8 mouse cellular contexts compared by ENCODE assay signal in genomic region chr4:109665101-109665981, GRCm38 (mm10). TPM values are rescaled to one million over a fixed set of nuclear protein-coding genes. Genes with fewer than 3 reads are reported as not detected.
A peak's percentile ranks its signal among the peaks of the same experiment; 100 is the strongest.
DNase-seq lines count a peak whose midpoint lies in the region; ATAC-seq and TF ChIP-seq lines count a peak whose summit lies in the region.

No protein-coding gene starts in this region.

- peak; percentile 56 for ATAC-seq in G1E (ENCODE audit: extremely low read depth, insufficient number of reproducible peaks, low FRiP score, poor library complexity, severe bottlenecking)
- peak; percentile 29 for ATAC-seq in forebrain, embryonic 11.5 days (replicated peaks; ENCODE audit: low FRiP score)

- peak overlapping the region; percentile 89 for H3K4me3 ChIP-seq in G1E (ENCODE audit: low read depth, low read length)
- peak overlapping the region; percentile 88 for H3K4me3 ChIP-seq in brown adipose tissue, adult 24 weeks (ENCODE audit: insufficient read depth, low read depth, low read length)
- H3K4me3 ChIP-seq in forebrain, embryonic 11.5 days (ENCODE audit: low read depth, low read length) = peak overlapping the region; percentile 66

- no peak for TF ChIP-seq CTCF in G1E (IDR thresholded peaks at IDR 0.05; ENCODE audit: low read depth, low read length)

- peak overlapping the region; percentile 94 for H3K4me2 ChIP-seq in forebrain, embryonic 11.5 days (ENCODE audit: low read depth, low read length, severe bottlenecking)

- H3K4me1 ChIP-seq in G1E (ENCODE audit: insufficient read depth, low read depth, low read length) = peaks cover 16% of the 10 kb centered on the region
- no peaks in the 10 kb centered on the region for H3K4me1 ChIP-seq in brown adipose tissue, adult 24 weeks (ENCODE audit: control insufficient read depth, insufficient read depth, insufficient read length, low read length)
- H3K4me1 ChIP-seq in forebrain, embryonic 11.5 days (replicated peaks; ENCODE audit: control insufficient read depth, insufficient read depth, low read length) = peaks cover 13% of the 10 kb centered on the region; the same call in 1 of the 2 replicates

- peak overlapping the region; percentile 68 for H3K27ac ChIP-seq in brown adipose tissue, adult 24 weeks (replicated peaks; ENCODE audit: low read depth, low read length)
- H3K27ac ChIP-seq in forebrain, embryonic 11.5 days (ENCODE audit: low read depth, low read length) = no peak overlapping the region

- no peaks in the 10 kb centered on the region for H3K9me3 ChIP-seq in G1E (replicated peaks)
- no peaks in the 10 kb centered on the region for H3K9me3 ChIP-seq in forebrain, embryonic 11.5 days (ENCODE audit: control insufficient read depth, low read length)

- H3K27me3 ChIP-seq in G1E (ENCODE audit: insufficient read depth, low read length) = no peaks in the 10 kb centered on the region
- peaks cover 27% of the 10 kb centered on the region for H3K27me3 ChIP-seq in forebrain, embryonic 11.5 days (ENCODE audit: control insufficient read depth, insufficient read depth, low read length)

- WGBS in forebrain, embryonic 11.5 days = under 1% methylated on average over 49 of the region's 49 CpGs

- intact Hi-C loops in heart, postnatal 10 days (cut with DNase I) = loop anchor here (5.0 kb wide), 1 partner anchor 188 kb away; no protein-coding TSS in a partner anchor

- peaks cover 5% of the 10 kb centered on the region for H3K36me3 ChIP-seq in G1E (replicated peaks)
- H3K36me3 ChIP-seq in forebrain, embryonic 11.5 days (ENCODE audit: control insufficient read depth, insufficient read depth, low read length) = no peaks in the 10 kb centered on the region

- peak overlapping the region; percentile 87 for H3K9ac ChIP-seq in forebrain, embryonic 11.5 days (ENCODE audit: low read length)

- peak; percentile 69 for DNase-seq in G1E (ENCODE audit: low spot score)
- DNase-seq in forebrain, embryonic 11.5 days (ENCODE audit: low spot score) = peak; percentile 79
- peak; percentile 85 to 90 for DNase-seq in heart, postnatal 10 days
- DNase-seq in kidney, postnatal 36 days = peak; percentile 78 to 84
- peak; percentile 73 for DNase-seq in lung, postnatal 14 days
- DNase-seq in ovary, postnatal 36 days (ENCODE audit: low spot score) = peak; percentile 62
- peak; percentile 29 for DNase-seq in urinary bladder, adult 2 months (ENCODE audit: low spot score)

RNA-seq across cellular contexts. Expression of gene Cdkn2c, which starts 1.6 kb away (rescaled TPM):
- total RNA-seq in G1E (2014; fragmentation: Nextera tagmentation) (31.2 and 38.8 TPM in 2 replicates), G1E (2017) (86.7 and 90.7 TPM in 2 replicates)
- polyA plus RNA-seq in G1E (2012) = 53.6 and 59.0 TPM in 2 replicates
- polyA plus RNA-seq in brown adipose tissue, adult 24 weeks (2012; ENCODE audit: insufficient read depth, insufficient read length, missing spikeins) = 114 and 124 TPM in 2 replicates
- polyA plus RNA-seq in forebrain, embryonic 11.5 days (2014; fragmentation: Nextera tagmentation; extraction: Ambion mirVana) = 9.3 and 9.5 TPM in 2 replicates
- 10 to 100 TPM; 34.0 to 35.0 TPM for total RNA-seq in heart, postnatal 10 days (2021)
- 16.1 and 16.4 TPM in 2 replicates for polyA plus RNA-seq in urinary bladder, adult 2 months (2012; rRNA removed)

RNA-seq across cellular contexts. Expression of gene Faf1, which starts 11.0 kb away (rescaled TPM):
- total RNA-seq in G1E (2014; fragmentation: Nextera tagmentation) = 66.9 and 71.9 TPM in 2 replicates
- 65.0 and 65.8 TPM in 2 replicates for total RNA-seq in G1E (2017)
- polyA plus RNA-seq in G1E (2012) = 7.1 and 9.5 TPM in 2 replicates
- polyA plus RNA-seq in brown adipose tissue, adult 24 weeks (2012; ENCODE audit: insufficient read depth, insufficient read length, missing spikeins) = 26.6 and 28.3 TPM in 2 replicates
- polyA plus RNA-seq in forebrain, embryonic 11.5 days (2014; fragmentation: Nextera tagmentation; extraction: Ambion mirVana) = 42.7 and 42.9 TPM in 2 replicates
- 10 to 100 TPM; 31.4 to 33.2 TPM for total RNA-seq in heart, postnatal 10 days (2021)
- polyA plus RNA-seq in urinary bladder, adult 2 months (2012; rRNA removed) = 16.9 and 17.7 TPM in 2 replicates

Comparison
In these comparisons a context has a peak if more than half of its experiments do, and no peak if none do; other contexts are left out.
1. DNase-seq: peak in every context shown above with its lines; median percentile 88 in heart, postnatal 10 days; 81 in kidney, postnatal 36 days; 79 in forebrain, embryonic 11.5 days; 73 in lung, postnatal 14 days; 69 in G1E; 62 in ovary, postnatal 36 days; 29 in urinary bladder, adult 2 months.